Mouse (Mus musculus) lung, adult 10 weeks (tissue): ENCODE data around the gene Tmem182. TPM values are rescaled to one million over a fixed set of nuclear protein-coding genes. Genes with fewer than 3 reads are reported as not detected.

ENCODE experiments used
- polyA plus RNA-seq: library from polyadenylated mRNA; stranded (reverse); fragments of 350-450 nt; fragmentation: Illumina TruSeq; extraction: RNeasy Lipid Tissue Mini Kit (QIAGEN cat#74804); gene quantifications from one replicate; pipeline ENCODE4 v1.2.3, GENCODE M21; 2014; ENCODE audit warnings: low read depth, low replicate concordance; ENCODE audit not compliant: insufficient read depth

The Tmem182 gene
- 1.8 TPM for polyA plus RNA-seq

DNA sequence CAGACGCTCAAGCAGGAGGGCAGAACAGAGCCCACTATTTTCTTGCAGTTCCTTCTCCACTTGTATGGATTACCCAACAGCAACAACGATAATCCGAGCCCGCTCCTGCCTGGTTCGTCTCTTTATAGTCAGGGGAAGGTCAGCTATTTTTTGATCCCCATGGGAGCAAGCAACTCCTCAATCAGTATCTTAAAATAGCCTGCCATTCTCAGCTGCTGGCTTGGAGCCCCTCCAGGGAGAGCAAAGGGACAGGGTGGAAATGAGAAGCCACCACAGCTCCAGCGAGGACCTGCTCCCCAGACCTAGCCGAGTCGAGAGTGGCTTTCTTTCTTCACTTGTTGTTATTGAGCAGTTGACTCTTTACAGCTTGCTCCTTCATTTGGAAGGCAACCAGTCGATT lies at the start of gene Tmem182:
Gene Tmem182, plus strand, starts transcription at position 251 of the 400 bp plus-strand sequence.

DNA sequence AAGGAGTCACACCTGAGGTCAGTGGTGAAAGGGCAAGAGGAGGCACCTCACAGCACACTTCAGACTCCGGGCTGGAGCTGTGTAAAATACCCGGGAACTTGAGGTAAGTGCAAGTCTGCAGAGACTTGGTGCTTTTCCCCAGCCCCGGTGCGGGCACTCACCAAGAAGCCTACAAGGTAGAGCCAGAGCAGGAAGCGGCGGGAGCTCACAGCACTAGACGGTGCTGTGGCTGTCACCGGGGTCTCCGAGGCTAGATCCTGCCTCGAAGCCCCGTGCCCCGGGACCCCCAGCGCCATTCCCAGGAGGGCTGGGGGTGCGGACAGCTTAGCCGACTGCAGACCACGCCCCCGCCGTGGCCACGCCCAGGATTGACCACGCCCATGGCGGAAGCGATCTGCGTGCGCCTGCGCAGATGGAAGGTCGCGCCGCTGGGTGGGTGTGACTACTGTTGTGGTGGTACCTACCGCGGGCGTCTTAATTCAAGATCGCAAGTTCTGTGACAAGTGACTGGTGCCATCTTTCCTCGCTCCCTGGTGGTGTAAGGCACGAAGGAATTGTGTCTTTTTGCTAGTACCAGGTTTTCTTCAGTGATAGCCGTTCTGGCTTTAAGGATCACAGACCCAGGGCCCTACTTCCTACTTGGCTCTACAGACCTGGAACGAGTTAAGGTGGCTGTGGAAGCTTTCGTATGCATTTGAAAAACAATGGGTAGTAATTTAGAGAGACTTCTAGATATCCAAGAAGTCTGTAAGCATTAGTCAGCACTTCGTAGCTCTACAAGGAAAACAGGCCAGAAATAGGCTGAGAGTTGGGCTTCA lies 14.9 kb upstream of the Tmem182 start, which contains the start of gene Mfsd9:
Gene Mfsd9, minus strand, starts transcription at position 364 of the 818 bp plus-strand sequence.

Other genes with a start within 250 kb of the Tmem182 start
- gene Slc9a4, start 225.5 kb upstream of the Tmem182 start, polyA plus RNA-seq: 3.8 TPM
- gene Slc9a2, start 125.0 kb upstream of the Tmem182 start, polyA plus RNA-seq: 0.69 TPM
- 1.2 TPM for gene Mfsd9, start 14.9 kb upstream of the Tmem182 start, polyA plus RNA-seq